Mouse (Mus musculus) left cerebral cortex, postnatal 36 days (tissue): ENCODE results near the gene Rhpn2. TPM values are rescaled to one million over a fixed set of nuclear protein-coding genes. Genes with fewer than 3 reads are reported as not detected.
A peak's percentile ranks its signal among the peaks of the same experiment; 100 is the strongest.
"Not testable (repeated sequence)": the region's sequence is repeated elsewhere in the genome, so short reads cannot be mapped to it uniquely, and the experiment has no call there.

Experiments used
- DNase-seq, 2 experiments: peaks; one replicate each; pipeline ENCODE4 v3.0.0; 2021 to 2022; ENCODE audit warnings: low spot score in 2 of 2, mixed read lengths in 1 of 2
- intact Hi-C: fragments of 180-260 bp; cut with DNase I; formaldehyde crosslinking; loops from one replicate; pipeline ENCODE4 v1.15.1; 2025
- total RNA-seq, 2 experiments: library from RNA; stranded (reverse); gene quantifications; 2 replicates each; pipeline ENCODE4 v1.2.3; 2021

Gene Rhpn2
- total RNA-seq: 1 to 10 TPM; 4.8 to 5.1 TPM

GRCm38 (mm10) chr7:35333692-35334526, at the start of gene Rhpn2:
Gene Rhpn2 (plus strand): TSS chr7:35334170.
- peak; percentile 98 for DNase-seq
- intact Hi-C loops: loop anchor here (5.0 to 10.0 kb wide), 2 partner anchors 53 to 221 kb away; partner anchors contain the start of gene Nudt19

- no peak for DNase-seq
- intact Hi-C loops: no loop called here
These were observed 40.5 kb upstream of the Rhpn2 start for GRCm38 (mm10) chr7:35293464-35293863.

GRCm38 (mm10) chr7:35295631-35296030, 38.3 kb upstream of the Rhpn2 start:
- intact Hi-C loops: no loop called here
- no peak for DNase-seq

GRCm38 (mm10) chr7:35297886-35298285, 36.1 kb upstream of the Rhpn2 start:
- intact Hi-C loops: no loop called here
- DNase-seq: no peak

GRCm38 (mm10) chr7:35299656-35300055, 34.3 kb upstream of the Rhpn2 start:
- no peak for DNase-seq
- intact Hi-C loops: no loop called here

GRCm38 (mm10) chr7:35300792-35301191, 33.2 kb upstream of the Rhpn2 start:
- intact Hi-C loops: no loop called here
- DNase-seq: no peak

GRCm38 (mm10) chr7:35311214-35311613, 22.8 kb upstream of the Rhpn2 start:
- DNase-seq: no peak
- intact Hi-C loops: no loop called here

GRCm38 (mm10) chr7:35314156-35314555, 19.8 kb upstream of the Rhpn2 start:
- intact Hi-C loops: no loop called here
- no peak for DNase-seq

GRCm38 (mm10) chr7:35317729-35318609, 16.0 kb upstream of the Rhpn2 start, which contains the start of gene Gpatch1:
Gene Gpatch1 (minus strand): TSS chr7:35318440.
- DNase-seq: peak; percentile 96 to 97
- intact Hi-C loops: loop anchor here (5.0 kb wide), 1 partner anchor 74 kb away; no protein-coding TSS in a partner anchor

GRCm38 (mm10) chr7:35319221-35319620, 14.7 kb upstream of the Rhpn2 start:
- not testable (repeated sequence) for DNase-seq
- intact Hi-C loops: loop anchor here (5.0 kb wide), 1 partner anchor 73 kb away; no protein-coding TSS in a partner anchor

GRCm38 (mm10) chr7:35319755-35320154, 14.2 kb upstream of the Rhpn2 start:
- DNase-seq: no peak
- intact Hi-C loops: loop anchor here (5.0 kb wide), 1 partner anchor 73 kb away; no protein-coding TSS in a partner anchor

- DNase-seq: no peak
- intact Hi-C loops: no loop called here
These were observed 11.8 kb upstream of the Rhpn2 start for GRCm38 (mm10) chr7:35322161-35322560.

GRCm38 (mm10) chr7:35322732-35323420, 11.1 kb upstream of the Rhpn2 start:
- intact Hi-C loops: no loop called here
- DNase-seq: no peak

GRCm38 (mm10) chr7:35331590-35331989, 2.4 kb upstream of the Rhpn2 start:
- DNase-seq: no peak

GRCm38 (mm10) chr7:35333231-35333651, 729 bp upstream of the Rhpn2 start:
- intact Hi-C loops: loop anchor here (5.0 to 10.0 kb wide), 2 partner anchors 54 to 222 kb away; partner anchors contain the start of gene Nudt19
- DNase-seq: peak in 1 of 2 experiments; percentile 59

More at GRCm38 (mm10) chr7:35331590-35331989, 2.4 kb upstream of the Rhpn2 start:
- intact Hi-C loops: loop anchor here (5.0 to 10.0 kb wide), 2 partner anchors 56 to 223 kb away; partner anchors contain the start of gene Nudt19

- DNase-seq: no peak
- intact Hi-C loops: loop anchor here (5.0 to 10.0 kb wide), 2 partner anchors 53 to 220 kb away; partner anchors contain the start of gene Nudt19
These were observed 820 bp downstream of the Rhpn2 start for GRCm38 (mm10) chr7:35334527-35335452.

GRCm38 (mm10) chr7:35340196-35340595, 6.2 kb downstream of the Rhpn2 start:
- intact Hi-C loops: no loop called here
- no peak for DNase-seq

- intact Hi-C loops: no loop called here
- DNase-seq: no peak
These were observed 7.3 kb downstream of the Rhpn2 start for GRCm38 (mm10) chr7:35341282-35341681.
